19 mouse cellular contexts compared by ENCODE assay signal in the genomic region with DNA sequence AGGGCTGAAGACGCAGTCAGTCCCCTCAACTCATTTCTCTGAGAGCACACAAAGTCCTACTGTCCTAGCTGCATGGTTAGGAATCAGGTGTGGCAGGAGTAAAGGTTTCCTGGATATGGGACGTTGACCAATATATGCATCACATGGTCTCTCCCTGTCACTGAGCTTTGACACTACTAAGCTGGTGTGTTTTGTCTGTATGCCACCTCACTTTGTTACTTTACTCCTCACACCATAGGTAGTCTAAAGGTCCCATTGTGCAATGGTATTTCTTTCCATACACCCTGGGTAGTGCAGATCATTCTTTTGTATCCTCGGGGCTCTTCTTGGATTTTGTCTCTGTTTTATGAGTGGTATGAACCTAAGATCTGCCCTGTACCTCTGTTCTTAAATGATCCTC. TPM values are rescaled to one million over a fixed set of nuclear protein-coding genes. Genes with fewer than 3 reads are reported as not detected.
"Had no signal": no experiment of that assay in that cellular context is flagged by ENCODE, and none has a peak within 500 bp of the region (broad histone marks: within the 10 kb centered on the region; RNA-seq: fewer than 3 reads in every experiment).

No protein-coding gene starts in this region.

- H3K4me3 ChIP-seq: midbrain, embryonic 10.5 days; midbrain, embryonic 12.5 days; myocyte; neural tube, embryonic 13.5 days had no signal

- H3K36me3 ChIP-seq: midbrain, embryonic 10.5 days; midbrain, embryonic 12.5 days; neural tube, embryonic 13.5 days had no signal

- ATAC-seq: midbrain, embryonic 16.5 days had no signal

- H3K27ac ChIP-seq: midbrain, embryonic 10.5 days; midbrain, embryonic 12.5 days; neural tube, embryonic 13.5 days had no signal

- DNase-seq: lung, adult 18-20 months; lung, embryonic 14.5 days; lung, postnatal 10 days; lung, postnatal 4 days; midbrain, embryonic 14.5 days; right cerebral cortex, postnatal 14 days; spleen, adult 18-20 months; thymus, adult 18-20 months; thymus, postnatal 14 days; thymus, postnatal 36 days had no signal

- H3K4me2 ChIP-seq: lung, embryonic 14.5 days; midbrain, embryonic 12.5 days; neural tube, embryonic 13.5 days had no signal

- H3K9me3 ChIP-seq: midbrain, embryonic 10.5 days; midbrain, embryonic 12.5 days; neural tube, embryonic 13.5 days had no signal

- H3K9ac ChIP-seq: lung, embryonic 14.5 days; midbrain, embryonic 12.5 days; neural tube, embryonic 13.5 days had no signal

RNA-seq across cellular contexts. Expression of gene Slc6a3, which starts 2.8 kb away (rescaled TPM):
- total RNA-seq: megakaryocyte-erythroid progenitor cell, adult 5-6 weeks; neutrophil, adult 5-6 weeks had no signal
- polyA plus RNA-seq: myocyte; neural tube, embryonic 11.5 days; stomach, embryonic 14.5 days had no signal
